Mouse (Mus musculus): ENCODE data around the gene Dpf3. TPM values are rescaled to one million over a fixed set of nuclear protein-coding genes. Genes with fewer than 3 reads are reported as not detected.

The Dpf3 gene
- 1.6 and 1.7 TPM in 2 replicates for polyA plus RNA-seq (2012; rRNA removed)

- Histone ChIP-seq H3K4me3 (ENCODE audit: extremely low read depth, insufficient read depth, insufficient read length) (peak within 1 kb of the TSS; percentile 66), H3K4me1 (ENCODE audit: control insufficient read depth, insufficient read depth, insufficient read length) (peaks cover 8% of the 10 kb centered on the region), H3K27ac (ENCODE audit: insufficient read depth, low read length) (peak within 1 kb of the TSS; percentile 30; the same call in 1 of the 2 replicates), H3K36me3 (ENCODE audit: control insufficient read depth, insufficient read depth, low read length) (no peaks in the 10 kb centered on the region), H3K27me3 (ENCODE audit: control insufficient read depth, insufficient read depth, low read length) (peaks cover 26% of the 10 kb centered on the region)
- TF ChIP-seq CTCF (IDR thresholded peaks at IDR 0.05; ENCODE audit: extremely low read depth, insufficient read depth, insufficient read length, insufficient replicate concordance) (no peak), POLR2A (IDR thresholded peaks at IDR 0.05; ENCODE audit: low read depth, low read length) (no peak)
- DNase-seq (ENCODE audit: low read depth in 1 of 2, low spot score in 2 of 2), result peak; percentile 72 to 94
- under 1% methylated on average over 31 of the region's 31 CpGs for WGBS
Measured at GRCm38 (mm10) chr12:83487476-83487991, at the start of gene Dpf3. Dpf3 (minus strand) TSS chr12:83487716.

- TF ChIP-seq CTCF (IDR thresholded peaks at IDR 0.05; ENCODE audit: extremely low read depth, insufficient read depth, insufficient read length, insufficient replicate concordance), result no peak
- no peak for TF ChIP-seq POLR2A (IDR thresholded peaks at IDR 0.05; ENCODE audit: low read depth, low read length)
- H3K4me1 ChIP-seq (ENCODE audit: control insufficient read depth, insufficient read depth, insufficient read length), result no peaks in the 10 kb centered on the region
- DNase-seq (ENCODE audit: low read depth in 1 of 2, low spot score in 2 of 2), result no peak
- WGBS, result 88% methylated on average over 9 of the region's 9 CpGs
- H3K27me3 ChIP-seq (ENCODE audit: control insufficient read depth, insufficient read depth, low read length), result no peaks in the 10 kb centered on the region
- peaks cover 16% of the 10 kb centered on the region; the same call in 1 of the 2 replicates for H3K36me3 ChIP-seq (ENCODE audit: control insufficient read depth, insufficient read depth, low read length)
- H3K4me3 ChIP-seq (ENCODE audit: extremely low read depth, insufficient read depth, insufficient read length), result no peak overlapping the region
- no peak overlapping the region for H3K27ac ChIP-seq (ENCODE audit: insufficient read depth, low read length)
Measured at GRCm38 (mm10) chr12:83536039-83536438, 48.5 kb upstream of the Dpf3 start.

GRCm38 (mm10) chr12:83535428-83535827, 47.9 kb upstream of the Dpf3 start:
- Histone ChIP-seq H3K27me3 (ENCODE audit: control insufficient read depth, insufficient read depth, low read length) (no peaks in the 10 kb centered on the region), H3K36me3 (ENCODE audit: control insufficient read depth, insufficient read depth, low read length) (peaks cover 17% of the 10 kb centered on the region; the same call in 1 of the 2 replicates), H3K27ac (ENCODE audit: insufficient read depth, low read length) (no peak overlapping the region), H3K4me1 (ENCODE audit: control insufficient read depth, insufficient read depth, insufficient read length) (no peaks in the 10 kb centered on the region), H3K4me3 (ENCODE audit: extremely low read depth, insufficient read depth, insufficient read length) (no peak overlapping the region)
- no peak for DNase-seq (ENCODE audit: low read depth in 1 of 2, low spot score in 2 of 2)
- 95% methylated on average over 11 of the region's 11 CpGs for WGBS
- TF ChIP-seq CTCF (IDR thresholded peaks at IDR 0.05; ENCODE audit: extremely low read depth, insufficient read depth, insufficient read length, insufficient replicate concordance), result no peak
- TF ChIP-seq POLR2A (IDR thresholded peaks at IDR 0.05; ENCODE audit: low read depth, low read length), result no peak

- TF ChIP-seq POLR2A (IDR thresholded peaks at IDR 0.05; ENCODE audit: low read depth, low read length) (no peak), CTCF (IDR thresholded peaks at IDR 0.05; ENCODE audit: extremely low read depth, insufficient read depth, insufficient read length, insufficient replicate concordance) (no peak)
- no peak overlapping the region for H3K4me3 ChIP-seq (ENCODE audit: extremely low read depth, insufficient read depth, insufficient read length)
- no peak overlapping the region for H3K27ac ChIP-seq (ENCODE audit: insufficient read depth, low read length)
- H3K4me1 ChIP-seq (ENCODE audit: control insufficient read depth, insufficient read depth, insufficient read length), result no peaks in the 10 kb centered on the region
- H3K27me3 ChIP-seq (ENCODE audit: control insufficient read depth, insufficient read depth, low read length), result no peaks in the 10 kb centered on the region
- 96% methylated on average over 3 of the region's 3 CpGs for WGBS
- peaks cover 13% of the 10 kb centered on the region; the same call in 1 of the 2 replicates for H3K36me3 ChIP-seq (ENCODE audit: control insufficient read depth, insufficient read depth, low read length)
- DNase-seq (ENCODE audit: low read depth in 1 of 2, low spot score in 2 of 2), result no peak
Measured at GRCm38 (mm10) chr12:83534190-83534589, 46.7 kb upstream of the Dpf3 start.

- no peak overlapping the region for H3K27ac ChIP-seq (ENCODE audit: insufficient read depth, low read length)
- TF ChIP-seq POLR2A (IDR thresholded peaks at IDR 0.05; ENCODE audit: low read depth, low read length) (no peak), CTCF (IDR thresholded peaks at IDR 0.05; ENCODE audit: extremely low read depth, insufficient read depth, insufficient read length, insufficient replicate concordance) (no peak)
- no peaks in the 10 kb centered on the region for H3K27me3 ChIP-seq (ENCODE audit: control insufficient read depth, insufficient read depth, low read length)
- no peak overlapping the region for H3K4me3 ChIP-seq (ENCODE audit: extremely low read depth, insufficient read depth, insufficient read length)
- no peaks in the 10 kb centered on the region for H3K4me1 ChIP-seq (ENCODE audit: control insufficient read depth, insufficient read depth, insufficient read length)
- no peak for DNase-seq (ENCODE audit: low read depth in 1 of 2, low spot score in 2 of 2)
- 91% methylated on average over 3 of the region's 3 CpGs for WGBS
- H3K36me3 ChIP-seq (ENCODE audit: control insufficient read depth, insufficient read depth, low read length), result peaks cover 7% of the 10 kb centered on the region; the same call in 1 of the 2 replicates
Measured at GRCm38 (mm10) chr12:83532966-83533365, 45.5 kb upstream of the Dpf3 start.

- no peak for TF ChIP-seq POLR2A (IDR thresholded peaks at IDR 0.05; ENCODE audit: low read depth, low read length)
- TF ChIP-seq CTCF (IDR thresholded peaks at IDR 0.05; ENCODE audit: extremely low read depth, insufficient read depth, insufficient read length, insufficient replicate concordance), result no peak
- Histone ChIP-seq H3K36me3 (ENCODE audit: control insufficient read depth, insufficient read depth, low read length) (peaks cover 7% of the 10 kb centered on the region; the same call in 1 of the 2 replicates), H3K27ac (ENCODE audit: insufficient read depth, low read length) (no peak overlapping the region), H3K4me1 (ENCODE audit: control insufficient read depth, insufficient read depth, insufficient read length) (no peaks in the 10 kb centered on the region), H3K4me3 (ENCODE audit: extremely low read depth, insufficient read depth, insufficient read length) (no peak overlapping the region), H3K27me3 (ENCODE audit: control insufficient read depth, insufficient read depth, low read length) (no peaks in the 10 kb centered on the region)
- 92% methylated on average over 6 of the region's 6 CpGs for WGBS
- DNase-seq (ENCODE audit: low read depth in 1 of 2, low spot score in 2 of 2), result no peak
Measured at GRCm38 (mm10) chr12:83531992-83532391, 44.5 kb upstream of the Dpf3 start.

- no peak for TF ChIP-seq CTCF (IDR thresholded peaks at IDR 0.05; ENCODE audit: extremely low read depth, insufficient read depth, insufficient read length, insufficient replicate concordance)
- no peak for TF ChIP-seq POLR2A (IDR thresholded peaks at IDR 0.05; ENCODE audit: low read depth, low read length)
- Histone ChIP-seq H3K4me1 (ENCODE audit: control insufficient read depth, insufficient read depth, insufficient read length) (no peaks in the 10 kb centered on the region), H3K4me3 (ENCODE audit: extremely low read depth, insufficient read depth, insufficient read length) (no peak overlapping the region), H3K36me3 (ENCODE audit: control insufficient read depth, insufficient read depth, low read length) (peaks cover 7% of the 10 kb centered on the region), H3K27me3 (ENCODE audit: control insufficient read depth, insufficient read depth, low read length) (no peaks in the 10 kb centered on the region), H3K27ac (ENCODE audit: insufficient read depth, low read length) (no peak overlapping the region)
- DNase-seq (ENCODE audit: low read depth in 1 of 2, low spot score in 2 of 2), result no peak
- WGBS, result 92% methylated on average over 5 of the region's 5 CpGs
Measured at GRCm38 (mm10) chr12:83528665-83529064, 41.1 kb upstream of the Dpf3 start.
